Mouse (Mus musculus) left cerebral cortex, adult 9 months (tissue): ENCODE measurements around the gene Mrm3.
"Not testable (repeated sequence)": the region's sequence is repeated elsewhere in the genome, so short reads cannot be mapped to it uniquely, and the experiment has no call there.

Source experiments
- DNase-seq, 2 experiments: peaks; one replicate each; pipeline ENCODE4 v3.0.0; 2022; ENCODE audit warnings: low spot score in 2 of 2

Gene Mrm3

DNA sequence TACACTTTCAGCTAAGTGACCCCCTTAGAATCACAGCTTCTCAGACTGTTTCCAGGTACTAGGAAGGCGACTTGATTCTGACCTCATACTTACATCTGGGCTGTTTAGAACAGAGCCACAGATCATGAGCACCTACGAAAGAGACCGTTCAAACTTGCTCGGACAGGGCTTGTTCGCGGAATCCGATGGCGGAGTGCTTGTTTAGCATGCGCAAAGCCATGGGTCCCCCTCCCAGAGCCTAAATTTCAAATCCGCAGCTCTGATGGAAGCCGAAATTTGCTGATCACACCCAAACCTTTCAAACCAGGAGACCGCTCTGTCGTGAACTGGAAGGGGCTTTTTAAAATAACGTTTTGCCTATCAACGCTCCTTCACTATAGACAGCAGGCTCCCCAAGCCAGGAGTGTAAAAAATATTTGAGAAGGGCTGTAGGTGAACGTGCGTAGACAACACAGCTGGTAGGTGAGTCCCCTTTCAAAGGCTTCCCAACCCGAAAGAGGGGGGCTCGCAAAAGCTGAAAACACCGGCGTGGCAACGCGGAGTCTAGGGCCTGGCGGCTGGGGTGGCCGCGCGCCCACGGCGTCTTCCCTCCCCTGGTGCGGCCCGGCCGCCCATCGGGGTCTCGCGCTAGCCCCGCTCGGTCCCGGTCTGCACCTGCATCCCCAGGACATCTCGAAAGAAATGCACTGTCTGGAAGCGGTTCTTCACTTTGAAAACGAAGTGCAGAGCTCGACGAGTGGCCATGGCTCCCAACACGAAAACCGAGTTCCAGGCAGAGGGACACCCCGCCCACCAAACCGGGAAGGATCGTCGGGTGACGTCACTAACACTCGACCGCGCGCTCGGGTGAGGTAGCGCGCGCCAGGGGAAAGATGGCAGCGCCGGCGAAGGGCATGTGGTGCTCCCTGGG, at the start of gene Mrm3, which contains the start of gene Glod4:
Gene Mrm3, plus strand, starts transcription at position 815 of the 910 bp plus-strand sequence.
Gene Glod4, minus strand, starts transcription at position 825 of the 910 bp plus-strand sequence.
- DNase-seq, result peak; percentile 61 to 92

DNA sequence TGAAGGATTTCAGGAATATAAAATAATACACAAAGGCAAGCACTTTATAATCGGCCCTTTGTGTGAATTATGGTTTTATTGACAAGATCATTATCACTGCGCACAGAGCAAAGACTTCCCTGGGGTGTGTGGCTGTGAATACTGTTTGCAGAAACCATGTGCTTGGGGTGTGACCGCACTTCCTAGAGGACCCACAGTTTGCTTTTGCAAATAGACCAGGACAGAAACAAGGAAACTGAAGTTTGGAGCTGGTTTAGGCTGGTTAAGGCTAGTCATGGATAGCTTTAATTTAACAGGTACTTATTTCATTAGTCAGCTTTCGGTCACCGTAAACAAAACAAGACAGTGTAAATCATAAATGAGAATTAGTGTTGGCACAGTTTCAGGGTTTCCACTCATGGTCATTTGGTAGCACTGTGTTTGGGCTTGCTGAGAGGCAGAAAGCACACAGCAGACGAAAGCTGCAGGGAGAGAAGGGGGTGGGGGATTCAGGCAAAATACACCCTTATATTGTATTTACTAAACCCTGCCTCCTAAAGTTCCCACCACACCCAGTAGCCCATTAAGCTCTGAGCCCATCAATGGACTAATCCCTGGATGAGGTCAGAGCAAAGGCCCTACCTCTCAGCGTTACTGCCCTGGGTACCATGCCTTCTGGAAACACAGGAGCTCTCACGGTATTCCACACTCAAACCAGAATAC, 47.1 kb upstream of the Mrm3 start:
- DNase-seq, result no peak

DNA sequence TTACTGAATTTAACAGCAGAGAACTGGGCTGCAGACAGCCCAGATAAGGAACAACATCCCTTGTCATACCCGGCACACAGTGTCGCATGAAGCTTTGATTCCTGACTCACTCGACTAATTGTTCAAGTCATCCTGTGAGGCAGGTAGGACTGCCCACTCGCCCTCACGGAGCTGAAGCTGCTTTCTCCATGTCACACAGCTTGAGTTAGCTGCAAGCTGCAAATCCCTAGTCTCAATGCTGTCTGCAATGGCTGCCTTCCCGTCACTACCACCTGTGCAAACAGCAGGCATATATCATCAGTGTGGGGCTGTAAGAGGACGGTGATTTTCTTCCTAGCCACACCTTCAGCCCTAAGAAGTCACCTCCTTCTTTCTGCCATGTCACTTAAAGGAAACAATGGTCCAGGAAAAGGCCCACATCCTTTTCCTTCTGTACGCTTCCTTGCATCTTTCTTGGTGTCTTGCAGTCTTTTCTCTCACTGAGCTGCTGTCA, 46.5 kb upstream of the Mrm3 start:
- DNase-seq, result no peak

DNA sequence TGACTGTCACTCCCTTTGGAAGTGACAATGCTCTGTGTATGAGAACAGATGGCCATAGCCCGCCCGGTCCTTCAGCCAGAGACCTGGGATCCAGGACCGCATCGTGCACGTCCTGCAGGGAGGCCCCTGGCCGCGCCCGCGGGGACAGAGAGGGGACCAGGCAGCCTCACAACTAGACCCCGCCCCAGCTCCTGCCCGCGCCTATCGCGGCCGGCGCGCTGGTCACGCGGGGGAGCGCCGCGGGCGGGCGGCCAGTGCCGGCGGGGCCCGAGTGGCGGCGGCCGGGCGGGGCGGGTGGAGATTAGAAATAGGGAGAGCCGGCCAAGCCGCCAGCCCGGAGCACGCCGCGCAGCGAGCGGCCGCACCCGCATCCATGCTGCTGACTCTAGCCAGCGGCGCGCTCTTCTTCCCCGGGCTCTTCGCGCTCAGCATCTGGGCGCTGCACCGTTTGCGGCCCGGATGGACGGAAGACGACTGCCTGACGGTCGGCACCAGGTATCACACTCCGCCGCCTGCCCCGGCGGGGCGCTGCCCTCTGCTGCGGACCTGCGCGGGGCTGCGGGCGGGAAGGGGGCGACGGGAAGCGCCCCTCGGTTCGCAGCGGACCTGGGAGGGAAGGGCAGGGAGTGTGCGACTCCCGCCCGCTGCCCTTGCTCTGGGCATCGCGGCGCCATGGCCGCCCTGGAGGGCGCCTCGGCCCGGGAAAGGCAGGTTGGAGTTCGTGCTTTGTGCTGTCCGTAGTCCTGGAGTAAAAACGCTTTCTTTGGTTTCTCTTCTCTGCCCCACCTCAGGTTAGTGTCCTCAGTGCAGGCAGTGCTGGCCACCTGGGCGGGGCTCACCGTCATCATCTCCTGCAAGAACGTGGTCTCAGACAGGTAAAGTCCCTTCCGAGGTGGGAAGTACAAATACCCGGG, 41.5 kb upstream of the Mrm3 start:
- DNase-seq, result peak in 1 of 2 experiments; percentile 83

DNA sequence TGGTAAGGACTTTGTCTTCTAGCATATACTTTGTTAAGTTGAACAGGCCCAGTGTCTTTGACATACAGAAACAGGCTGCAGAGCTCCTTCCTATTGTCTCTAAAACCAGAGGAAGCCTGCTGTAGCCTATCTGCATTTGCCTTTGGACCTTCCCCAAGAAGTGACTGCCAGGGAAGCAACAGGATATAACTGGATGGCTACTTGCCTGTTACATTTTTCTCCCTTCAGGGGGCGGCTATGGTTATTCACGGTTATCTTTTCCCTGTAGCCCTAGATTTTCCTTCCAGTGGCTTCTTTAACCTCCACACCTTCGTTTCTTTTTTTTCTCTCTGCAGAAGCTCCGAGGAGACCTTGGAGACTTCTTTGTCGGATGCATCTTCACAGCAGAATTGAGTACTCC, 36.7 kb upstream of the Mrm3 start:
- DNase-seq, result no peak

DNA sequence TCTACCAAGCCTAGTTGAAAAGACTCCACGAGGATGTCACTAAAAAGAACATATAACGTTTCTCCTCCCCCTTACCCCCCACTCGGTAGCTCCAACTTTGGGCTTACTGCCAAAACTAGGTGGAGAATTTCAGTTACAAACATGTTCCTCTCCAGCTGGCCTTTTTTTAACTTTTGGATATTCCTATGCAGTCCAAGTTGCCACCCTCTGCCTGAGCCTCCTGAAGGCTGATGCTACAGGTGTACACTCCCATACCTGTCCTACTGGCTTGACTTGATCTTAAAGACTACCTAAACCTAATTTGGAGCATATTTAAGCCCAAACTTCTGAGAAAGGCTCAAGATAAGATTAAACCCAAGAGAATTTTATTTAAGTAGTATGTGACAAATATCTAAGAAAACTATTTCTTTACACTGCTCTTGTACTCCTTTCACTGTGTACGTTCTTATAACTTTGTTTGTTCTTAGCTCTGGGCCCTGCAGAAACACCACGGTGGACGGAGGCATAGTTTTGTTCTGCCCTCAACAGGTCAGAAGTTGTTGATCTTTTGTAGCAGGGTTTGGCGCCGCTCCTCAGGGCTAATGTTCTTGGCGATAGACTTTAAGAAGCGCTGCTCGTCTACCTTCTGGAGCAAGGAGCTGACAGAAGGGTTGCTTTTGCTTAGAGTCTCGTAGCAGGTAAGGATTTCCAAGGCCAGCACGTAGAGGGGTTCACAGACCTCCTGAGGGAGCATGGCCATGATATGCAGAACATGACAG, 33.1 kb upstream of the Mrm3 start:
- no peak for DNase-seq

DNA sequence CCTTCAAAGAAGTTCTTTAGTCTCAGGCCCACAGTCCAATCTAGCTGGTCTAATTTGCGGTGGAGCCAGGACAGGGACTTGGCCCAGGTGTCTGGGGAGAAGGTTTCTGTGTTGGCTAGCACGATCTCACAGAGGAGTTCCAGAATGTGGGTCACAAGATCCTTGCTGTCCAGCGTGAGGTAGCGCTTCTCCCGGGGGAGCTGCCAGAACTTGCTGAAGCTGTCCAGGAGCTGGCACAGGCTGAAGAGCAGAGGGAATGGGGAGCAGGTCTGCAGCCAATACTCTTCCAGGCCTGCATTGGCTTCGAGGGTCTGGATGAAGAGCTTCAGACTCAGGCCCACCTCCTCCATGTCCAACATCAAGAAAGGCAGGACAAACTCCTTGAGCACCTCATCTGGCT, 31.9 kb upstream of the Mrm3 start:
- not testable (repeated sequence) for DNase-seq

DNA sequence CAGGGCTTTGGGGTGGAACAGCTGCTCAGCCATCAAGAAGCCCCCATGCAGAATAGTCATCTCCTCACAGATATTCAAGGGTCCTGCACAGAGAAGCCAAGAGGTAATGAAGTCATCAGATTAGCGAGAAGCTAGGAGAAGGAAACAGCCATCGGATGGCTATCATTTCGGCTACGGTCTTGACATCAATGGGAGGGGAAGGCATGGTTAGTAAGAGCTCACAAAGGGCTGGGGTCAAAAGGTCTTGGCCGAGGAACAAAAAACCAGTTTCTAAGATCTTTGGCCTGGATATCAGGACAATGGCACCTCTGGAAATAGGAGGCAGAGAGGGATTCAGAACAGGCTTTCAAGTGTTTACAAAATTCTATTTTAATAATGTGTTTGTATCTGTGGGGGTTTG, 29.7 kb upstream of the Mrm3 start:
- no peak for DNase-seq

DNA sequence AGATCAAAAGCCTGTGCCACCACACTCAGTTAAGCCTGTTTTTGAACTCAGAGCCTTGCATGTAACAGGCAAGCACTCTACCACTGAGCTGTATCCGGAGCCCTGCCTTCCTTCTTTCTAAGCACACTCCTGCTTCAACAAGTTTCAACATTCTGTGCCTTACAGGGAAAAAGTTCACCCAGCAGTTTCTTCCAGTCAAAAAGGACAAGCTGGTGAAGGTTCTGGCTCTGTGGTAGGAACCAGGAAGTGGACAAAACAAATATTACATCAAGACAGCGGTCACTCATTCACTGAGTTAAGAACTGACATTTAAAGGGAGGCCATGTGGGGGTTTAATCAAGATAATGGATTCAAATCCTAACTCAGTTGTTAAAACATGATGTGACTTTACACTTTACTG, 28.5 kb upstream of the Mrm3 start:
- DNase-seq, result no peak

DNA sequence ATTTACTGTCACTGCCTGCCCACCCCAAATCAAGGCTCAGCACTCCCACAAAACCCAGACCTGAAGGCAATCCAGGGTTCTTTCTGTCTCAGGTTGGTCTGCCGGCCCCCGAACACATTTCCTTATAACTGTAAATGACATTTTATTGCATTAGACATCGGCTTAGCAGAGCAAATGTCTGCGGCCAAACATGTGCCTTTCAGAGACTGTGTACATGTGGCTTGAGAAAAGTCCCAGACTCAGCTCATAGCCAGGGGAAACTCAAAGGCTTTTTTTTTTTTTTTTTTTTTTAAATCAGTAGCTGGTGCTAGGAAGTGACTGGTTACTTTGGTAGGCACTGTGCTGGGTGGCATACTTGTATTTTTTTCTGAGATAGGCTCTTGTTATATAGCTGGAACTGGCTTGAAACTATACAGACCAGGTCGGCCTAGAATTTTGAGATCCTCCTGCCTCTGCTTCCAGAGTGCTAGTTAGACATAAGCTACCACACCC, 27.4 kb upstream of the Mrm3 start:
- DNase-seq, result no peak

DNA sequence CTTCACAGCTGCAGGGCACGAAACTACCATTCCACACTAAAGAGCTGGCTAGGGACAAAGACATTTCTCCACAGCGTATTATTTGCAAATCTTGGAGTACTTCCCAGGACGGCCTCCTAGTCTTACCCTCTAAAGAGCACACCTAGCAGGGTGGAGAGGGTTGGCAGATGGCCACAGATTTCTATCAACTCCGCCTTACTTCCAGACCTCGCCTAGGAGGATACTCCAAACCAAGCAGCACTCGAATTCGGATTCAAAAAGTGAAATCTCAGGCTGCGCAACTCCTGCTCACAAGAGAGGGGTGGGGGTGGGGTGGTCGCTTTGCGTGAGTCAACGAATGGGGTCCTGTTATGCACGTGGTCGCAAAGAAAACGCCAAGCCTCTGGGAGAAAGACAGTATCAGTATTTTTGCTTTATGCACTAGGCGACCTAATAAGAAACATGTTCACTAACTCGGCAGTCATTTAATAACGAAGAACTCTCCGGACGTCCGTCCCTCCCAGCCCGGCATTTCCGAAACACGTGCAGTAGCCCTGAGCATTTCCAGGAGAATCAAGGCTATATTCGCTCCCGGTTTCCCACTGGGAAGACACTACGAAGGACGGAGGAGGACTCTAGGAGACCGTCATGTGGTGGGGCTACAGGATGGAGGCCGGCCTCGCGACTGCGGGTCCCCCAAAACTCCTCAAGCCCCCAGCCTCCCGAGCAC, 26.7 kb upstream of the Mrm3 start:
- DNase-seq, result no peak

DNA sequence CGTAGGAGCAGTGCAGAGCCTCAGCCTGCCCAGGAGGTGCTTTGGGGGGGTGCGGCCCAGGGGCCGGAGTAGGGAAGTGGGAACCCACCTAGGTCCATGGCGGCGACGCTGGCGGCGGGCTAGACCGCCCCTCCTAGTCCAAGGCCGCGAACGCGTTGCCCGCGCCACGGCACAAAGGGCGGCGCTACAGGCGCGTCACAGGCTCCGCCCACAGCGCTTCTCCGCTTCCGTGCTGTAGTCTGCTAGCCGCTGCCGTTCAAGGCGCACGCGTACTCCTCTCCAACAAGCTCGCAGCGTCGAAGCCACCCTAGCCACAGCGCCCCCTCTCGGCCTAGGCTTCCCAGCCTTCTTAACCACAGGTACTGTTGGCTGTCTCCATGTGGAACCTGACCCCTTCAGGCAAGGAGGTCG, 26.1 kb upstream of the Mrm3 start, which contains the start of the genes Dbil5 and Gemin4:
Gene Dbil5, plus strand, starts transcription at position 219 of the 411 bp plus-strand sequence.
Gene Gemin4, minus strand, starts transcription at position 275 of the 411 bp plus-strand sequence.
- DNase-seq, result peak; percentile 90 to 97

DNA sequence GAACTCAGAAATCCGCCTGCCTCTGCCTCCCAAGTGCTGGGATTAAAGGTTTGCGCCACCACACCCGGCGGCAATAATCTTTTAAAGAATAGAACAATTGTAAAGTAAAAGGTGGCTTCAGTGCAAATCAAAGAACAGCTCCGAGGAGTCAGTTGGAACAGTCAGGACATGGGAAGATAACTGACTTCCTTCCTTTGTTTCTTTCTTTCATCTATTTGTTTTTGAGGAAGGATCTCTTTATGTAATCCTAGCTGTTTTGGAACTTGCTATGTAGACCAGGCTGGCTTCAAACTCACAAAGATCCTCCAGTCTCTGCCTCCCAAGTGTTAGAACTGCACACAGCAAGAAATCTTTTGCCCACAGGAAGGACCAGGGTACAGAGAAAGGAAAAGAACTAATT, 18.9 kb upstream of the Mrm3 start:
- DNase-seq, result no peak

DNA sequence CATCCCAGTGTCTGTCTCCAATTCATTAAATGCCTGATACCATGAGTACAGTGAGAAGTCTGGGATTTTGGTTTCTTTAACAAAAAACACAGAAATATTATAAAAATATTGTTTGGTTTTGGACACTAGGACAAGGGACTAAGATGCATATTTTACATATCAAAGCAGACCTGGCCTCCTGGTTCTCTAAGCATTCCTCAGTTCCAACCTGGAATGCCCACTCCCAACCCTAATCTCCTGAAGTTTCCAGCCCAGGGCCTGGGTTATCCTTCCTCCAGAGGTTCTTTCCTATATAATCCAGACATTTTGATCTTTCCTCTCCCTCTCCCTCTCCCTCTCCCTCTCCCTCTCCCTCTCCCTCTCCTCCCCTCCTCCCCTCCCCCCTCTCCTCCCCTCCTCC, 18.5 kb upstream of the Mrm3 start:
- no peak for DNase-seq

DNA sequence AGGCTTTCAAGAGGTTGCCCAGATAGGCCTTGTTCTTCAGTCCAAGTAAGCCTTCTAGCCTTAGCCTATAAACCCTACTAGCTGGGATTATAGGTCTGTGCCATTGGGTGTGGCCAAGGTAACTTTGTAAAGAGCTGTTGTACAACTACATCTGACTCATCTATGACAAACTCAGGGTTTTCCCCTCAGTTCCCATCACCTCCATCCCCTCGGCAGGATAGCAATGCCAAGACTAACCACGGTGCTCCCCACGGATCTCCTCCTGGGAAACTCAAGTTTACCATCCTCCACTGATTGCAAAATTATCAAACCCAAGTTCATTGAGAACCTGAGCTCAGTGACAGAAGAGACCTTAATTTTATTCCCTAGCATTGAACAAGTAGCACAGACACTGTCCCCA, 7.4 kb upstream of the Mrm3 start:
- DNase-seq, result no peak

DNA sequence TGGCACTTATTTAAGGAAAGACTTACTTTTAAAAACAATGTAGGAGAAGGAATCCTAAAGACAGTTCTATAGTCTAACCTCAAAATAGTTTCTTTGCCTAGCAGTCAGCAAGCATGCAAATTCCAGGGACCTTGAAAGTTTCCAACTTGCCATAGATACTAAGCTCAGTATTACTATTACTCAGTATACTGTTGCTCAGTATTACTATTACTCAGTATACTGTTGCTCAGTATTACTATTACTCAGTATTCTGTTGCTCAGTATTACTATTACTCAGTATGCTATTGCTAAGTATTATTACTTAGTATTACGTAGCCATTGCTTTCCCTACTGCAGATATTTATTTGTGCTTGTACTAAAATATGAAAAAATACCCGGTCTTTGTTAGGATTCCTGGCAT, 3.8 kb upstream of the Mrm3 start:
- no peak for DNase-seq

DNA sequence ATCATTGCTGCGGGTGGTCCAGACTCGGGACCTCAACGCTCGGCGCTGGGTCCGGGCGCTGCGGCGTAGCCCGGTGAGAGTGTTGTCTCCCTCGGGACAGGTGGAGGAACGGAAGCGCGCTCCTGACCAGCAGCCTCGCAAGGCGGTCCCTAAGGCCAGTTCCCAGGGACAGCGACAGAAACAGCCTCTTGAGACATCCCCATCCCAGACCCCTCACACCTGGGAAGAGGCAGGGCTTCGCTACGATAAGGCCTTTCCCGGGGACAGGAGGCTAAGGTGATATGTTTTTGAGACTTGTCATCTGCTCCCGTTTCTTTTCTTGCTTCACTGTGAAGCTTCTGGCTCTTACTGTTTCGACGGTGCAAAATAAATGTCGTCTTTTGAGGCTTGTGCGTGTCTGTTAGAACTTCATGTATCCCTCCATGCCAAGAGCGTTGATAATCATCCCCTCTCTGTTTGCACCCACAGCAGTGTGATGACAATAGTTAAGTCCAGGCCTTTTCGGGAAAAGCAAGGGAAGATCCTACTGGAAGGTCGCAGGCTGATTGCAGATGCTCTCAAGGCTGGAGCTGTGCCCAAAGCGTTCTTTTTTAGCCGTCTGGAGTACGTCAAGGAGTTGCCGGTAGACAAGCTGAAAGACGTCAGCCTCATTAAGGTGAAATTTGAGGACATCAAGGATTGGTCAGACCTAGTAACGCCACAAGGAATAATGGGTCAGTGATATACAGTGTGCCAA, 464 bp downstream of the Mrm3 start:
- no peak for DNase-seq

DNA sequence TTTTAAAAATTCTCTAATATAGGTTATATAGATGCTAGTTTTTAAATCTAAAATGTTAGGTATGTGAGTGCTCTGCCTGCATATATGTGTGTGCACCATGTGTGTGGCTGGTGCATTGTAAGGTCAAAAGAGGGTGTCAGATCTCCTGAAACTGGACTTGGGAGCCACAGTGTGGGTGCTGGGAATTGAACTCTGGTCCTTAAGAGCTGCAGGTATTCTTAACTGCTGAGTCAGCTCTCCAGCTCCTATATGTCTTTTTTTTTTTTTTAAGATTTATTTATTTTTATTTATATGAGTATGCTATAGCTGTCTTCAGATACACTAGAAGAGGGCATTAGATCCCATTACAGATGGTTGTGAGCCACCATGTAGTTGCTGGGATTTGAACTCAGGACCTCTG, 2.9 kb downstream of the Mrm3 start:
- DNase-seq, result no peak

DNA sequence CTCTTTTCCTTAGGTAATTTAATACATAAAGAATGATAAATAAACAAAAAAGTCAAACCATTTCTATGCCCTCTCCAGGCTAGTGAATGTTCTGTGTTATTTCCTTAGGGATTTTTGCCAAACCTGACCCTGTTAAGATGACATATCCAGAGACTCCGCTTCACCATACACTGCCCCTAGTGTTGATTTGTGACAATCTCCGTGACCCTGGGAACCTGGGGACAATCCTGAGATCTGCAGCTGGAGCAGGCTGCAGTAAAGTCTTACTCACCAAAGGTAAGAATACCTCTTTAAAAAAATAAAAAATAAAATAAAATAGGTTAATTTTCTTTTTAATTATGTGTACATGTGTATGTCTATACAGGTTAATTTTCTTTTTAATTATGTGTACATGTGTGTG, 3.7 kb downstream of the Mrm3 start:
- no peak for DNase-seq
